ENCODE assay signal across 9 mouse cellular contexts in genomic region chr13:13418859-13419258, GRCm38 (mm10). TPM values are rescaled to one million over a fixed set of nuclear protein-coding genes. Genes with fewer than 3 reads are reported as not detected.
DNase-seq lines count a peak whose midpoint lies in the region; ATAC-seq and TF ChIP-seq lines count a peak whose summit lies in the region.
"Not testable (repeated sequence)": the region's sequence is repeated elsewhere in the genome, so short reads cannot be mapped to it uniquely, and the experiment has no call there.
"Had no signal": no experiment of that assay in that cellular context is flagged by ENCODE, and none has a peak within 500 bp of the region (broad histone marks: within the 10 kb centered on the region; RNA-seq: fewer than 3 reads in every experiment).

No protein-coding gene starts in this region.

- ATAC-seq in liver, postnatal 0 days; midbrain, postnatal 0 days (ENCODE audit: low FRiP score): not testable (repeated sequence)

- TF ChIP-seq CTCF in gastrocnemius, adult 2 months (IDR thresholded peaks at IDR 0.05): peak; percentile 46
- peak; percentile 31 for TF ChIP-seq CTCF in left cerebral cortex, adult 2 months (IDR thresholded peaks at IDR 0.05)
- TF ChIP-seq CTCF in liver, postnatal 0 days (IDR thresholded peaks at IDR 0.05; ENCODE audit: low read depth): peak; percentile 32
- 0 out of 2 replicates have a peak, but pooled peaks have one; percentile 5 for TF ChIP-seq CTCF in midbrain, postnatal 0 days (IDR thresholded peaks at IDR 0.05)

- not testable (repeated sequence) for H3K27me3 ChIP-seq in liver, postnatal 0 days (ENCODE audit: insufficient read depth, low read length); midbrain, postnatal 0 days (ENCODE audit: insufficient read depth, low read length)

- H3K9me3 ChIP-seq in liver, postnatal 0 days (ENCODE audit: low read length); midbrain, postnatal 0 days (ENCODE audit: low read length): not testable (repeated sequence)

- not testable (repeated sequence) for H3K27ac ChIP-seq in gastrocnemius, adult 2 months; left cerebral cortex, adult 2 months; liver, postnatal 0 days (ENCODE audit: low read depth); midbrain, postnatal 0 days (ENCODE audit: low read depth, low read length)

- intact Hi-C loops in gastrocnemius, adult 2 months (cut with DNase I): not testable (repeated sequence)
- intact Hi-C loops in left cerebral cortex, adult 2 months (cut with DNase I): loop anchor here (5.0 kb wide), 1 partner anchor 182 kb away; no protein-coding TSS in a partner anchor

- not testable (repeated sequence) for TF ChIP-seq EP300 in liver, postnatal 0 days (IDR thresholded peaks at IDR 0.05; ENCODE audit: low read depth)

- not testable (repeated sequence) for H3K36me3 ChIP-seq in liver, postnatal 0 days (replicated peaks; ENCODE audit: insufficient read depth, low read length); midbrain, postnatal 0 days (ENCODE audit: insufficient read depth, low read length)

- not testable (repeated sequence) for H3K4me1 ChIP-seq in liver, postnatal 0 days (ENCODE audit: insufficient read depth); midbrain, postnatal 0 days (ENCODE audit: insufficient read depth, low read length)

- H3K4me2 ChIP-seq in liver, postnatal 0 days (ENCODE audit: low read depth, low read length); midbrain, postnatal 0 days (ENCODE audit: low read depth, low read length, poor library complexity, severe bottlenecking): not testable (repeated sequence)

- H3K4me3 ChIP-seq in gastrocnemius, adult 2 months; left cerebral cortex, adult 2 months; liver, postnatal 0 days (ENCODE audit: low read depth, low read length); midbrain, postnatal 0 days (ENCODE audit: low read depth, low read length): not testable (repeated sequence)

- DNase-seq in B cell, adult 2 months: peak; percentile 48 to 51
- DNase-seq in gastrocnemius, adult 2 months; left cerebral cortex, adult 2 months (ENCODE audit: extremely low spot score in 1 of 2, low spot score in 2 of 2); liver, postnatal 0 days; midbrain, postnatal 0 days (ENCODE audit: low spot score): not testable (repeated sequence)
- DNase-seq in induced T-regulatory cell, adult 2 months (ENCODE audit: low read depth): peak; percentile 0

- 86% methylated on average over 6 of the region's 12 CpGs for WGBS in liver, postnatal 0 days (ENCODE audit: insufficient replicate concordance)
- 95% methylated on average over 7 of the region's 12 CpGs for WGBS in midbrain, postnatal 0 days

- H3K9ac ChIP-seq in liver, postnatal 0 days (replicated peaks); midbrain, postnatal 0 days (replicated peaks; ENCODE audit: low read length, poor library complexity, severe bottlenecking): not testable (repeated sequence)

RNA-seq across cellular contexts. Expression of gene Nid1, which starts 18.5 kb away (rescaled TPM):
- 10 to 100 TPM; 37.3 to 49.2 TPM for total RNA-seq in gastrocnemius, adult 2 months (2021)
- 1 to 10 TPM; 4.7 to 6.3 TPM for total RNA-seq in left cerebral cortex, adult 2 months (2021)
- 14.8 and 17.9 TPM in 2 replicates for polyA plus RNA-seq in liver, postnatal 0 days (2015; fragmentation: Nextera tagmentation; extraction: Ambion mirVana)
- total RNA-seq in midbrain, postnatal 0 days (2014; rRNA removed): 63.0 and 70.6 TPM in 2 replicates
- 27.3 and 31.2 TPM in 2 replicates for polyA plus RNA-seq in midbrain, postnatal 0 days (2015; fragmentation: Nextera tagmentation; extraction: Ambion mirVana)
- total RNA-seq: common myeloid progenitor, adult 5-6 weeks; granulocyte monocyte progenitor cell, adult 5-6 weeks had no signal
- polyA plus RNA-seq: G1E had no signal

RNA-seq across cellular contexts. Expression of gene Gpr137b, which starts 25.0 kb away (rescaled TPM):
- total RNA-seq in gastrocnemius, adult 2 months (2021): 1 to 10 TPM; 2.2 to 3.0 TPM
- 10 to 100 TPM; 21.8 to 23.0 TPM for total RNA-seq in left cerebral cortex, adult 2 months (2021)
- polyA plus RNA-seq in liver, postnatal 0 days (2015; fragmentation: Nextera tagmentation; extraction: Ambion mirVana): 2.2 and 3.6 TPM in 2 replicates
- total RNA-seq in midbrain, postnatal 0 days (2014; rRNA removed): 25.4 and 26.2 TPM in 2 replicates
- 23.9 and 26.3 TPM in 2 replicates for polyA plus RNA-seq in midbrain, postnatal 0 days (2015; fragmentation: Nextera tagmentation; extraction: Ambion mirVana)
- total RNA-seq: granulocyte monocyte progenitor cell, adult 5-6 weeks had no signal
- polyA plus RNA-seq: G1E had no signal
